Mouse (Mus musculus): ENCODE data around the gene Cfd. TPM values are rescaled to one million over a fixed set of nuclear protein-coding genes. Genes with fewer than 3 reads are reported as not detected.

Gene Cfd
- polyA plus RNA-seq, 1 experiment from 2014 or later: not detected

Small RNA genes lying within 50 kb of the gene (microRNA-seq; reads per million reads assigned to microRNA genes)
- gene Mir6910: not detected

Other genes with a start within 250 kb of the Cfd start
- gene Odf3l2, start 245.1 kb upstream of the Cfd start, polyA plus RNA-seq (2015; fragmentation: Nextera tagmentation; extraction: Ambion mirVana): not detected in 2 replicates
- gene Madcam1, start 226.3 kb upstream of the Cfd start, polyA plus RNA-seq (2015; fragmentation: Nextera tagmentation; extraction: Ambion mirVana): 0.89 and 1.3 TPM in 2 replicates
- 61.7 and 65.9 TPM in 2 replicates for gene Tpgs1, start 221.5 kb upstream of the Cfd start, polyA plus RNA-seq (2015; fragmentation: Nextera tagmentation; extraction: Ambion mirVana)
- gene Cdc34, start 208.7 kb upstream of the Cfd start, polyA plus RNA-seq (2015; fragmentation: Nextera tagmentation; extraction: Ambion mirVana): 79.5 and 82.0 TPM in 2 replicates
- 0.86 and 0.89 TPM in 2 replicates for gene Gzmm, start 201.8 kb upstream of the Cfd start, polyA plus RNA-seq (2015; fragmentation: Nextera tagmentation; extraction: Ambion mirVana)
- gene Bsg, start 186.4 kb upstream of the Cfd start, polyA plus RNA-seq (2015; fragmentation: Nextera tagmentation; extraction: Ambion mirVana): 1,102 and 1,152 TPM in 2 replicates
- gene Hcn2, start 174.2 kb upstream of the Cfd start, polyA plus RNA-seq (2015; fragmentation: Nextera tagmentation; extraction: Ambion mirVana): 0.05 and 0.10 TPM in 2 replicates
- gene Polrmt, start 144.3 kb upstream of the Cfd start, polyA plus RNA-seq (2015; fragmentation: Nextera tagmentation; extraction: Ambion mirVana): 41.5 and 49.2 TPM in 2 replicates
- gene Fgf22, start 135.8 kb upstream of the Cfd start, polyA plus RNA-seq (2015; fragmentation: Nextera tagmentation; extraction: Ambion mirVana): 0.12 and 0.30 TPM in 2 replicates
- gene Rnf126, start 123.9 kb upstream of the Cfd start, polyA plus RNA-seq (2015; fragmentation: Nextera tagmentation; extraction: Ambion mirVana): 89.7 and 91.3 TPM in 2 replicates
- 19.2 and 20.5 TPM in 2 replicates for gene Fstl3, start 113.6 kb upstream of the Cfd start, polyA plus RNA-seq (2015; fragmentation: Nextera tagmentation; extraction: Ambion mirVana)
- 0.40 and 1.9 TPM in 2 replicates for gene Prss57, start 99.9 kb upstream of the Cfd start, polyA plus RNA-seq (2015; fragmentation: Nextera tagmentation; extraction: Ambion mirVana)
- 61.3 and 63.7 TPM in 2 replicates for gene Palm, start 97.3 kb upstream of the Cfd start, polyA plus RNA-seq (2015; fragmentation: Nextera tagmentation; extraction: Ambion mirVana)
- gene Misp, start 69.9 kb upstream of the Cfd start, polyA plus RNA-seq (2015; fragmentation: Nextera tagmentation; extraction: Ambion mirVana): 7.7 and 10.2 TPM in 2 replicates
- 367 and 368 TPM in 2 replicates for gene Ptbp1, start 36.4 kb upstream of the Cfd start, polyA plus RNA-seq (2015; fragmentation: Nextera tagmentation; extraction: Ambion mirVana)
- 3.7 and 3.8 TPM in 2 replicates for gene Prtn3, start 16.4 kb upstream of the Cfd start, polyA plus RNA-seq (2015; fragmentation: Nextera tagmentation; extraction: Ambion mirVana)
- gene Plppr3, start 16.2 kb upstream of the Cfd start, polyA plus RNA-seq (2015; fragmentation: Nextera tagmentation; extraction: Ambion mirVana): 29.1 and 32.4 TPM in 2 replicates
- gene Elane, start 4.6 kb upstream of the Cfd start, polyA plus RNA-seq (2015; fragmentation: Nextera tagmentation; extraction: Ambion mirVana): 0.25 and 0.72 TPM in 2 replicates
- 54.7 and 56.1 TPM in 2 replicates for gene Med16, start 18.1 kb downstream of the Cfd start, polyA plus RNA-seq (2015; fragmentation: Nextera tagmentation; extraction: Ambion mirVana)
- 1.2 and 1.7 TPM in 2 replicates for gene Gm26602, start 20.0 kb downstream of the Cfd start, polyA plus RNA-seq (2015; fragmentation: Nextera tagmentation; extraction: Ambion mirVana)
- 0.59 and 0.87 TPM in 2 replicates for gene Kiss1r, start 26.1 kb downstream of the Cfd start, polyA plus RNA-seq (2015; fragmentation: Nextera tagmentation; extraction: Ambion mirVana)
- gene R3hdm4, start 30.4 kb downstream of the Cfd start, polyA plus RNA-seq (2015; fragmentation: Nextera tagmentation; extraction: Ambion mirVana): 143 and 152 TPM in 2 replicates
- gene Arid3a, start 36.2 kb downstream of the Cfd start, polyA plus RNA-seq (2015; fragmentation: Nextera tagmentation; extraction: Ambion mirVana): 4.8 and 6.0 TPM in 2 replicates
- 95.1 and 96.2 TPM in 2 replicates for gene Wdr18, start 69.3 kb downstream of the Cfd start, polyA plus RNA-seq (2015; fragmentation: Nextera tagmentation; extraction: Ambion mirVana)
- gene Grin3b, start 79.9 kb downstream of the Cfd start, polyA plus RNA-seq (2015; fragmentation: Nextera tagmentation; extraction: Ambion mirVana): 0.34 and 0.45 TPM in 2 replicates
- 20.2 and 20.5 TPM in 2 replicates for gene Tmem259, start 93.5 kb downstream of the Cfd start, polyA plus RNA-seq (2015; fragmentation: Nextera tagmentation; extraction: Ambion mirVana)
- gene Cnn2, start 97.7 kb downstream of the Cfd start, polyA plus RNA-seq (2015; fragmentation: Nextera tagmentation; extraction: Ambion mirVana): 367 and 375 TPM in 2 replicates
- 3.5 and 4.3 TPM in 2 replicates for gene Abca7, start 105.6 kb downstream of the Cfd start, polyA plus RNA-seq (2015; fragmentation: Nextera tagmentation; extraction: Ambion mirVana)
- gene Arhgap45, start 125.8 kb downstream of the Cfd start, polyA plus RNA-seq (2015; fragmentation: Nextera tagmentation; extraction: Ambion mirVana): 16.8 and 19.8 TPM in 2 replicates
- gene Polr2e, start 148.9 kb downstream of the Cfd start, polyA plus RNA-seq (2015; fragmentation: Nextera tagmentation; extraction: Ambion mirVana): 223 and 225 TPM in 2 replicates
- gene Gpx4, start 156.3 kb downstream of the Cfd start, polyA plus RNA-seq (2015; fragmentation: Nextera tagmentation; extraction: Ambion mirVana): 523 and 535 TPM in 2 replicates
- gene Sbno2, start 214.7 kb downstream of the Cfd start, polyA plus RNA-seq (2015; fragmentation: Nextera tagmentation; extraction: Ambion mirVana): 15.5 and 16.6 TPM in 2 replicates
- gene Stk11, start 224.9 kb downstream of the Cfd start, polyA plus RNA-seq (2015; fragmentation: Nextera tagmentation; extraction: Ambion mirVana): 18.6 and 22.1 TPM in 2 replicates
- gene Atp5d, start 247.8 kb downstream of the Cfd start, polyA plus RNA-seq (2015; fragmentation: Nextera tagmentation; extraction: Ambion mirVana): 521 and 541 TPM in 2 replicates
- 3.9 and 5.0 TPM in 2 replicates for gene Cbarp, start 250.0 kb downstream of the Cfd start, polyA plus RNA-seq (2015; fragmentation: Nextera tagmentation; extraction: Ambion mirVana)

All from lung, embryonic 15.5 days (tissue).